Mouse (Mus musculus): Measurements from ENCODE around the gene Aatk. TPM values are rescaled to one million over a fixed set of nuclear protein-coding genes. Genes with fewer than 3 reads are reported as not detected.

Gene Aatk
- polyA plus RNA-seq, 1 experiment from 2014 or later = 32.2 TPM

- no peak for ATAC-seq (ENCODE audit: low read depth)
- 46% methylated on average over 23 of the region's 23 CpGs for WGBS
- Histone ChIP-seq H3K36me3 (ENCODE audit: control insufficient read depth, insufficient read depth, low read length) (peaks cover under 1% of the 10 kb centered on the region; the same call in 1 of the 2 replicates), H3K4me1 (ENCODE audit: control insufficient read depth, insufficient read depth, low read length) (peaks cover 11% of the 10 kb centered on the region), H3K9ac (replicated peaks; ENCODE audit: low read depth, low read length) (no peak overlapping the region; the same call in 1 of the 2 replicates), H3K27ac (ENCODE audit: low read depth, low read length) (no peak overlapping the region), H3K9me3 (ENCODE audit: control insufficient read depth, low read length) (no peaks in the 10 kb centered on the region), H3K4me2 (ENCODE audit: low read depth, low read length) (no peak overlapping the region), H3K4me3 (ENCODE audit: low read depth, low read length) (0 out of 2 replicates have a peak overlapping the region, but pooled peaks have one; percentile 4), H3K27me3 (ENCODE audit: control insufficient read depth, insufficient read depth, low read length) (no peaks in the 10 kb centered on the region)
Measured at GRCm38 (mm10) chr11:120019542-120020440, 27.2 kb downstream of the Aatk start.

- no peak for ATAC-seq (ENCODE audit: low read depth)
- Histone ChIP-seq H3K4me2 (ENCODE audit: low read depth, low read length) (no peak overlapping the region), H3K4me1 (ENCODE audit: control insufficient read depth, insufficient read depth, low read length) (peaks cover 5% of the 10 kb centered on the region; the same call in 1 of the 2 replicates), H3K9ac (replicated peaks; ENCODE audit: low read depth, low read length) (no peak overlapping the region), H3K27ac (ENCODE audit: low read depth, low read length) (no peak overlapping the region), H3K36me3 (ENCODE audit: control insufficient read depth, insufficient read depth, low read length) (peaks cover 10% of the 10 kb centered on the region; the same call in 1 of the 2 replicates), H3K9me3 (ENCODE audit: control insufficient read depth, low read length) (no peaks in the 10 kb centered on the region), H3K4me3 (ENCODE audit: low read depth, low read length) (no peak overlapping the region; the same call in 1 of the 2 replicates), H3K27me3 (ENCODE audit: control insufficient read depth, insufficient read depth, low read length) (no peaks in the 10 kb centered on the region)
- 79% methylated on average over 8 of the region's 8 CpGs for WGBS
Measured at GRCm38 (mm10) chr11:120017011-120017410, 30.0 kb downstream of the Aatk start.

GRCm38 (mm10) chr11:120014758-120015157 is 32.2 kb downstream of the Aatk start:
- Histone ChIP-seq H3K27me3 (ENCODE audit: control insufficient read depth, insufficient read depth, low read length) (no peaks in the 10 kb centered on the region), H3K4me1 (ENCODE audit: control insufficient read depth, insufficient read depth, low read length) (peaks cover 8% of the 10 kb centered on the region), H3K9ac (replicated peaks; ENCODE audit: low read depth, low read length) (no peak overlapping the region), H3K36me3 (ENCODE audit: control insufficient read depth, insufficient read depth, low read length) (peaks cover 21% of the 10 kb centered on the region), H3K4me2 (ENCODE audit: low read depth, low read length) (no peak overlapping the region; the same call in 1 of the 2 replicates), H3K27ac (ENCODE audit: low read depth, low read length) (no peak overlapping the region), H3K9me3 (ENCODE audit: control insufficient read depth, low read length) (no peaks in the 10 kb centered on the region), H3K4me3 (ENCODE audit: low read depth, low read length) (no peak overlapping the region)
- WGBS = 91% methylated on average over 4 of the region's 4 CpGs
- no peak for ATAC-seq (ENCODE audit: low read depth)

GRCm38 (mm10) chr11:120013174-120013711 is 33.7 kb downstream of the Aatk start:
- H3K4me3 ChIP-seq (ENCODE audit: low read depth, low read length) = peak overlapping the region; percentile 13; the same call in 1 of the 2 replicates
- 13% methylated on average over 21 of the region's 21 CpGs for WGBS
- H3K27me3 ChIP-seq (ENCODE audit: control insufficient read depth, insufficient read depth, low read length) = no peaks in the 10 kb centered on the region
- peak overlapping the region; percentile 40; the same call in 1 of the 2 replicates for H3K4me2 ChIP-seq (ENCODE audit: low read depth, low read length)
- peaks cover 8% of the 10 kb centered on the region for H3K4me1 ChIP-seq (ENCODE audit: control insufficient read depth, insufficient read depth, low read length)
- H3K36me3 ChIP-seq (ENCODE audit: control insufficient read depth, insufficient read depth, low read length) = peaks cover 23% of the 10 kb centered on the region
- H3K27ac ChIP-seq (ENCODE audit: low read depth, low read length) = no peak overlapping the region
- ATAC-seq (ENCODE audit: low read depth) = peak; percentile 71
- H3K9me3 ChIP-seq (ENCODE audit: control insufficient read depth, low read length) = no peaks in the 10 kb centered on the region
- peak overlapping the region; percentile 39 for H3K9ac ChIP-seq (replicated peaks; ENCODE audit: low read depth, low read length)

GRCm38 (mm10) chr11:120012702-120013101 is 34.3 kb downstream of the Aatk start:
- peak; percentile 7; the same call in 1 of the 2 replicates for ATAC-seq (ENCODE audit: low read depth)
- Histone ChIP-seq H3K4me1 (ENCODE audit: control insufficient read depth, insufficient read depth, low read length) (peaks cover 8% of the 10 kb centered on the region), H3K9me3 (ENCODE audit: control insufficient read depth, low read length) (no peaks in the 10 kb centered on the region), H3K4me3 (ENCODE audit: low read depth, low read length) (no peak overlapping the region), H3K4me2 (ENCODE audit: low read depth, low read length) (no peak overlapping the region), H3K9ac (replicated peaks; ENCODE audit: low read depth, low read length) (no peak overlapping the region), H3K36me3 (ENCODE audit: control insufficient read depth, insufficient read depth, low read length) (peaks cover 28% of the 10 kb centered on the region), H3K27ac (ENCODE audit: low read depth, low read length) (no peak overlapping the region), H3K27me3 (ENCODE audit: control insufficient read depth, insufficient read depth, low read length) (no peaks in the 10 kb centered on the region)
- WGBS = 69% methylated on average over 13 of the region's 13 CpGs

GRCm38 (mm10) chr11:120011761-120012560 is 35.0 kb downstream of the Aatk start:
- Histone ChIP-seq H3K27ac (ENCODE audit: low read depth, low read length) (no peak overlapping the region), H3K4me1 (ENCODE audit: control insufficient read depth, insufficient read depth, low read length) (peaks cover 8% of the 10 kb centered on the region), H3K27me3 (ENCODE audit: control insufficient read depth, insufficient read depth, low read length) (no peaks in the 10 kb centered on the region), H3K4me3 (ENCODE audit: low read depth, low read length) (no peak overlapping the region), H3K9me3 (ENCODE audit: control insufficient read depth, low read length) (no peaks in the 10 kb centered on the region), H3K9ac (replicated peaks; ENCODE audit: low read depth, low read length) (no peak overlapping the region), H3K4me2 (ENCODE audit: low read depth, low read length) (peak overlapping the region; percentile 16; the same call in 1 of the 2 replicates), H3K36me3 (ENCODE audit: control insufficient read depth, insufficient read depth, low read length) (peaks cover 28% of the 10 kb centered on the region)
- peak; percentile 39; the same call in 1 of the 2 replicates for ATAC-seq (ENCODE audit: low read depth)
- WGBS = 45% methylated on average over 43 of the region's 43 CpGs

- no peaks in the 10 kb centered on the region for H3K27me3 ChIP-seq (ENCODE audit: control insufficient read depth, insufficient read depth, low read length)
- H3K27ac ChIP-seq (ENCODE audit: low read depth, low read length) = no peak overlapping the region
- no peaks in the 10 kb centered on the region for H3K9me3 ChIP-seq (ENCODE audit: control insufficient read depth, low read length)
- no peak overlapping the region for H3K4me3 ChIP-seq (ENCODE audit: low read depth, low read length)
- no peak overlapping the region for H3K9ac ChIP-seq (replicated peaks; ENCODE audit: low read depth, low read length)
- WGBS = 70% methylated on average over 11 of the region's 11 CpGs
- ATAC-seq (ENCODE audit: low read depth) = no peak
- H3K4me2 ChIP-seq (ENCODE audit: low read depth, low read length) = 0 out of 2 replicates have a peak overlapping the region, but pooled peaks have one; percentile 16
- peaks cover 28% of the 10 kb centered on the region for H3K36me3 ChIP-seq (ENCODE audit: control insufficient read depth, insufficient read depth, low read length)
- peaks cover 8% of the 10 kb centered on the region for H3K4me1 ChIP-seq (ENCODE audit: control insufficient read depth, insufficient read depth, low read length)
Measured at GRCm38 (mm10) chr11:120011114-120011760, 35.7 kb downstream of the Aatk start.

GRCm38 (mm10) chr11:120009937-120010336 is 37.0 kb downstream of the Aatk start:
- ATAC-seq (ENCODE audit: low read depth) = no peak
- H3K9me3 ChIP-seq (ENCODE audit: control insufficient read depth, low read length) = no peaks in the 10 kb centered on the region
- no peak overlapping the region for H3K27ac ChIP-seq (ENCODE audit: low read depth, low read length)
- H3K4me3 ChIP-seq (ENCODE audit: low read depth, low read length) = no peak overlapping the region
- H3K27me3 ChIP-seq (ENCODE audit: control insufficient read depth, insufficient read depth, low read length) = no peaks in the 10 kb centered on the region
- H3K36me3 ChIP-seq (ENCODE audit: control insufficient read depth, insufficient read depth, low read length) = peaks cover 28% of the 10 kb centered on the region
- peaks cover 8% of the 10 kb centered on the region for H3K4me1 ChIP-seq (ENCODE audit: control insufficient read depth, insufficient read depth, low read length)
- H3K9ac ChIP-seq (replicated peaks; ENCODE audit: low read depth, low read length) = no peak overlapping the region
- WGBS = 84% methylated on average over 20 of the region's 20 CpGs
- H3K4me2 ChIP-seq (ENCODE audit: low read depth, low read length) = no peak overlapping the region
